9 mouse cellular contexts compared by ENCODE assay signal in genomic region chr10:84535859-84536258, GRCm38 (mm10). TPM values are rescaled to one million over a fixed set of nuclear protein-coding genes. Genes with fewer than 3 reads are reported as not detected.
DNase-seq lines count a peak whose midpoint lies in the region.
"Had no signal": no experiment of that assay in that cellular context is flagged by ENCODE, and none has a peak within 500 bp of the region (broad histone marks: within the 10 kb centered on the region; RNA-seq: fewer than 3 reads in every experiment).

No protein-coding gene starts in this region.

- intact Hi-C loops in heart, postnatal 10 days (cut with DNase I): loop anchor here (2.0 kb wide), 1 partner anchor 41 kb away; the partner anchor contains the start of gene Tcp11l2

- peak; percentile 64 for DNase-seq in adrenal gland, postnatal 10 days
- DNase-seq in adrenal gland, adult 8-10 months: no peak
- peak; percentile 49 for DNase-seq in heart, postnatal 4 days
- no peak for DNase-seq in heart, postnatal 10 days
- DNase-seq in ovary, postnatal 36 days (ENCODE audit: low spot score): peak; percentile 37
- DNase-seq in ovary, postnatal 10 days (ENCODE audit: low spot score): no peak
- peak; percentile 65 for DNase-seq in kidney, postnatal 14 days
- DNase-seq in thymus, postnatal 10 days (ENCODE audit: low spot score in 2 of 2): no peak
- DNase-seq: thymus, adult 18-20 months had no signal

RNA-seq across cellular contexts. Expression of gene Ckap4, which starts 2.0 kb away (rescaled TPM):
- total RNA-seq in adrenal gland, postnatal 10 days (2021): 10 to 100 TPM; 62.1 to 65.7 TPM
- total RNA-seq in adrenal gland, adult 8-10 months (2022): 10 to 100 TPM; 27.5 to 33.1 (median 29.3) TPM
- 100 to 1,000 TPM; 111 to 115 TPM for total RNA-seq in heart, postnatal 4 days (2021)
- total RNA-seq in heart, postnatal 10 days (2021): 10 to 100 TPM; 74.8 to 86.4 TPM

RNA-seq across cellular contexts. Expression of gene Tcp11l2, which starts 40.6 kb away (rescaled TPM):
- 10 to 100 TPM; 47.4 to 47.9 TPM for total RNA-seq in adrenal gland, postnatal 10 days (2021)
- total RNA-seq in adrenal gland, adult 8-10 months (2022): 10 to 100 TPM; 45.8 to 51.1 (median 48.8) TPM
- 10 to 100 TPM; 26.4 to 33.4 TPM for total RNA-seq in heart, postnatal 4 days (2021)
- 10 to 100 TPM; 74.1 to 78.3 TPM for total RNA-seq in heart, postnatal 10 days (2021)

Comparison
In these comparisons a context has a peak if more than half of its experiments do, and no peak if none do; other contexts are left out.
1. DNase-seq: peak in adrenal gland, postnatal 10 days (single experiment), heart, postnatal 4 days (single experiment), ovary, postnatal 36 days (single experiment) and kidney, postnatal 14 days (single experiment); none in adrenal gland, adult 8-10 months (single experiment), heart, postnatal 10 days (0 of 2), ovary, postnatal 10 days (single experiment) and thymus, postnatal 10 days (0 of 2).